ENCODE assay signal across 21 mouse cellular contexts in the genomic region with DNA sequence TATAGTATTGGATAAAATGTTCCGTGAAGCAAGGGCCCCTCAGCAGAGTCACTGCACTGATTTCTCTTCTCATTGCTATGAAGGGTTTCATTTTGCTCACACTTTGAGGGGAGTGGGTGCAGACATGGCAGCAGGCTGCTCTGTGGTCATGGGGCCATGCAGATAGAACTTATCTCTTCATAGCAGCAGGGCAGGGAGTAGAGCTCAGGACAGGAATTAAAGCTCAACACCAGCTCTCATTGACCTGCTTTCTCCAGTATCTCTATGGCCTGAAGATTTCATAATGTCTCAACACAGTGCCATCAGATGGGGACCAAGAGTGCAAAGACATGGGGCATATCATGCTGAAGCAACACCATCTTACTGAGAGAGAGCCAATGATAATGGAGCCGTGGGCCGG.
"Had no signal": no experiment of that assay in that cellular context is flagged by ENCODE, and none has a peak within 500 bp of the region (broad histone marks: within the 10 kb centered on the region; RNA-seq: fewer than 3 reads in every experiment).

No protein-coding gene starts in this region.

- H3K36me3 ChIP-seq: midbrain, embryonic 15.5 days had no signal

- H3K9ac ChIP-seq: intestine, embryonic 15.5 days; kidney, embryonic 15.5 days; lung, embryonic 15.5 days; midbrain, embryonic 12.5 days; midbrain, embryonic 15.5 days; neural tube, embryonic 12.5 days; neural tube, embryonic 15.5 days; stomach, embryonic 15.5 days had no signal

- H3K9me3 ChIP-seq: intestine, embryonic 15.5 days; kidney, embryonic 15.5 days; lung, embryonic 15.5 days; midbrain, embryonic 12.5 days; midbrain, embryonic 15.5 days; neural tube, embryonic 12.5 days; neural tube, embryonic 15.5 days; stomach, embryonic 15.5 days had no signal

- H3K4me2 ChIP-seq: intestine, embryonic 15.5 days; kidney, embryonic 15.5 days; lung, embryonic 15.5 days; midbrain, embryonic 12.5 days; midbrain, embryonic 15.5 days; neural tube, embryonic 12.5 days; neural tube, embryonic 15.5 days; stomach, embryonic 15.5 days had no signal

- H3K4me3 ChIP-seq: intestine, embryonic 15.5 days; kidney, embryonic 15.5 days; left cerebral cortex, adult 2 months; lung, embryonic 15.5 days; midbrain, embryonic 12.5 days; midbrain, embryonic 15.5 days; neural tube, embryonic 12.5 days; neural tube, embryonic 15.5 days; stomach, embryonic 15.5 days had no signal

- ATAC-seq: intestine, embryonic 15.5 days; midbrain, embryonic 15.5 days had no signal

- DNase-seq: kidney, adult 11 months; kidney, adult 8-10 months; kidney, postnatal 10 days; kidney, postnatal 36 days; layer of hippocampus, postnatal 36 days; lung, adult 18-20 months; lung, postnatal 10 days; lung, postnatal 36 days; retina, postnatal 1 day; right cerebral cortex, postnatal 25 days; spleen, adult 18-20 months; thymus, postnatal 25 days had no signal

- H3K27ac ChIP-seq: intestine, embryonic 15.5 days; kidney, embryonic 15.5 days; left cerebral cortex, adult 2 months; lung, embryonic 15.5 days; midbrain, embryonic 12.5 days; midbrain, embryonic 15.5 days; neural tube, embryonic 12.5 days; neural tube, embryonic 15.5 days; stomach, embryonic 15.5 days had no signal

- H3K27me3 ChIP-seq: intestine, embryonic 15.5 days; lung, embryonic 15.5 days; midbrain, embryonic 15.5 days; neural tube, embryonic 12.5 days; neural tube, embryonic 15.5 days; stomach, embryonic 15.5 days had no signal

- H3K4me1 ChIP-seq: intestine, embryonic 15.5 days; kidney, embryonic 15.5 days; lung, embryonic 15.5 days; midbrain, embryonic 15.5 days; neural tube, embryonic 12.5 days; neural tube, embryonic 15.5 days; stomach, embryonic 15.5 days had no signal
